Mouse (Mus musculus) monocyte, adult 5-6 weeks (primary cell): ENCODE measurements around the gene Ceacam19. TPM values are rescaled to one million over a fixed set of nuclear protein-coding genes. Genes with fewer than 3 reads are reported as not detected.
"Not testable (repeated sequence)": the region's sequence is repeated elsewhere in the genome, so short reads cannot be mapped to it uniquely, and the experiment has no call there.

Experiments
- ATAC-seq: fragments of 153-309, 156-312 bp; replicated peaks from 2 replicates; pipeline ENCODE4 v1.8.0; 2017; ENCODE audit warnings: mild to moderate bottlenecking; ENCODE audit not compliant: low TSS enrichment, insufficient number of reproducible peaks, severe bottlenecking, poor library complexity, low FRiP score
- total RNA-seq: library from RNA; stranded (forward); fragments of 200-1000, 200-491, 200-594 nt; gene quantifications from 3 replicates; pipeline ENCODE4 v1.2.3, GENCODE M21; 2017

Ceacam19 gene
- total RNA-seq: 0.38 to 1.2 TPM (median 0.75 TPM) in 3 replicates

DNA sequence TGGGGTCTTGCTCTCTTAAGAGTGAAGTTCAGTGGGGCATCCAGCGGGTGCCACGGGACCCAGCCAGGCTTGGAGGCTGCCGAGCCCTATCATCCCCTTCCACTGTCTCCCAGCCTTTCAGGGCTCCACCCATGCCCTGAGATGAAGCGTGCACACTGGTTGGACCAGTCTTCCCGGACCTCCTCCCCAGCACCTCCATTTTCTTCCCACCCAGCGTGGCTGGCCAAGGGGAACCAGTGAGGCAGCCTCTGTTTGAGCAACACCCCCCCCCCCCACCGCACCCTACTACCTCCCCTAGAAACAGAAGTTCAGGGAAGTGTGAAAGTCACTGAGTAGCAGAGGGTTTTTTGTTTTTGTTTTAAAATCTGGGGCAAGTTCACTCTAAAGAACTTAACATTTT, at the start of gene Ceacam19:
Ceacam19 (minus strand) TSS at position 117 of the 400 bp plus-strand sequence.
- ATAC-seq: peak; percentile 48; the same call in 1 of the 2 replicates

DNA sequence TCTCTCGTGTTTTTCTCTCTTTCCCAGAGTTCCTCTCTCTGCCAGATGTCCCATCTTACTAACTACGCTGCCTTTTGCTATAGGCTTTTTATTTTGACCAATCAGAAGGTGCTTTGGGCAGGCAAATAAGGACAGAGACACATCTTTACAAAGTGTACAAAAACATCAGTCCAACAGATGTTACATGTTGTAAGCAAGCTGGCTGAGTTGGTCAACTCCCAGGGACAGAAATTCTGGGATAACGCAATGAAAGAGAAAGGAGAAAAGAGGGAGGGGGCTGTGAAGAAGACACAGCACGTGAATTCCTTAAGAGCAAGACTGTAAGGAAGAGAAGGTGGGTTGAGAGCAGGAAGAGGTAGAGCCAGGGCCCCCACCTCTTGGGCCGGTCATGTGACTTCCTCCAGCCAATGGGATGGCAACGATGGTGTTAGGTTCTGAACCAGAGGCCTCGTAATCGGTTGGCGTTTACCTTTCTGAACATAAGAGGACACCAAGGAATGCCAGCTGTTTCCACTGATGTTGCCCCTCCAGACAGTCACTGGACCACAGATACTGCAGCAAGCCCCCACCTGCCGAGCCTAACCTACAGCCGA, 49.6 kb upstream of the Ceacam19 start:
- ATAC-seq: no peak

DNA sequence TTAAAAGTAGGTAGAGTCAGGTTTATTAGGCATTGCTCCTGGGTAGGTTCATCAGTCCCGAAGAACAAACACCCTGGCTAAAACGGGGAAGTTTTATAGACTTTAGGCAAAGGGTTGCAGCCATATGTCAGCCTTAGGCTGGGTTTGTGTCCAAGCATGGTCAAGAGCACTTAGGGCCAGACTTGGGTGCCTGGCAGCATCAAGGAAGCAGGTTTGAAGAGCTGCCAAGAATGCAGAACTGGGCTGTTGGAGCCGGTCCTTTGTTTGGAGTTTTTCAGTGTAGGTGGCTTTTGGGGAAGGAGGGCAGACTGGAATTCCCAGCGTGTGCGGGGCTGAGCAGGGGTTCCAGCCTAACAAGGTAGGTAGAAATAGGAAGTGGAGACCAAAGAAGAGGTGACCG, 48.2 kb upstream of the Ceacam19 start:
- ATAC-seq: no peak

GRCm38 (mm10) chr7:19935171-19935751, 47.5 kb upstream of the Ceacam19 start:
- ATAC-seq: peak; percentile 24; the same call in 1 of the 2 replicates

- peak; percentile 55 for ATAC-seq
Observed at GRCm38 (mm10) chr7:19932877-19933809, 45.4 kb upstream of the Ceacam19 start.

GRCm38 (mm10) chr7:19932133-19932876, 44.5 kb upstream of the Ceacam19 start:
- ATAC-seq: 0 out of 2 replicates have a peak, but pooled peaks have one; percentile 18

DNA sequence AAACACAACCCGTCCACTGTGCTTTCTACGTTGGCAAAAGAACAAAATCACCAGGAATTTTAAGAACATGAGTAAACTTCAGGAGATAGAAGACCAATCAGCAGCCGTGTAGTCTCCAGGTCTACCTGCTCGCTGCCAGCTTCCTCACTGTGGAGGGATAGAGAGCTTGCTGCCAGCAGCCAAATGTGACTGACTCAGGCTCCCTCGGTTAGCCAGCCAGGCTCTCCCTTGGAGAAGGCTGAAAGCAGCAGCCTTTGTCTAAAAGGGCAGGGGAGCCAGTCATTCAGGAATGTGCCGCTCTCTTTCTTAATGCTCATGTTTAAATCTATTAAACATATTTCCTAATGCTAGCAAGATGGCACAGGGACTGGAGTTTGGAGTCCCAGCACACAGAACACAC, 42.7 kb upstream of the Ceacam19 start:
- not testable (repeated sequence) for ATAC-seq

DNA sequence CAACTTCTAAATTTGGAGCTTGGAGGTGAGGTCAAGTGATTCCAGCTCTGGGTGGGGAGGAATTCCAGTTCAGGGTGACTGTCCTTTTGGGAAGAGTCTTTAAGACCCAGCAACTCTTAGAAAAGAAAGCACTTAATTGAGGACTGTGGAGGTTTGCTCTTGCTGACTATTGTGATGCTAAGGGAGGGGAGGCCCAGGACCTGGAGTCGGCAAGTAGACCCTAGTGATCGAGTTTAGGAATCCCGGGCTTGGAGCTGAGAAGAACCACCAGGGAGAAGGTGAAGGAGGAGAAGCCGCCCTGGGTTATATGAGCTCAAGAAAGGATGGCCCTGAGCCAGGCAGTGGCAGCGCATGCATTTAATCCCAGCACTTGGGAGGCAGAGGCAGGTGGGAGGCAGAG, 40.7 kb upstream of the Ceacam19 start:
- ATAC-seq: no peak

DNA sequence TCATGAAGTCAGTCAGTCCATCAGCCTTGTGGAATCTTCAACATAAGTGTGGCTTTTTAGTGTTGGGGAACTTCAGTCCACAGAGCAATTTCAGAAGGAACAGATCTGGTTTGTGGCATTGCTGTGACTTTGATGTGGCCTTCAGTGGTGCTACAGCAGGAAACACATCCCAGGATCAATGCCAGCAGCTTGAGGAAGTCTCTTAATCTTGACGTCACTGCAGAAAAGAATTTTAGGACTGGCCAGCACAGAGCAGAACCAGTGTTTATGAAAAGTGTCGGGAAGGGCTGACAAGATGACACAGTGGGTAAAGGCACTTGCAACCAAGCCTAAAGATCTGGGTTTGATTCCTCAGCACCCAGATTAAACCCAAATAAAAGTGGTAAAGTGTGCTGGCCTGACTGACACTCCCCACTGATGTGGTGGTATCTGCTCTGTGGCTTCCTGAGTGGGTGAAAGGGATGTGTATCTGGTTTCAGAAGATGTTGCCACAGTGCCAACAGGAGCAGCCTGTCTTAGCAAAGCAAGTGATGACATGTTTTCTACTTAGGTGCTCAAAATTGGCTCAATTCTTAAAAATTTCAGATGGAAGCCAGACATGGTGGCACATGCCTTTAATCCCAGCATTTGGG, 39.2 kb upstream of the Ceacam19 start:
- ATAC-seq: no peak

GRCm38 (mm10) chr7:19925376-19925775, 37.6 kb upstream of the Ceacam19 start:
- ATAC-seq: no peak

GRCm38 (mm10) chr7:19923797-19924196, 36.0 kb upstream of the Ceacam19 start:
- ATAC-seq: no peak

DNA sequence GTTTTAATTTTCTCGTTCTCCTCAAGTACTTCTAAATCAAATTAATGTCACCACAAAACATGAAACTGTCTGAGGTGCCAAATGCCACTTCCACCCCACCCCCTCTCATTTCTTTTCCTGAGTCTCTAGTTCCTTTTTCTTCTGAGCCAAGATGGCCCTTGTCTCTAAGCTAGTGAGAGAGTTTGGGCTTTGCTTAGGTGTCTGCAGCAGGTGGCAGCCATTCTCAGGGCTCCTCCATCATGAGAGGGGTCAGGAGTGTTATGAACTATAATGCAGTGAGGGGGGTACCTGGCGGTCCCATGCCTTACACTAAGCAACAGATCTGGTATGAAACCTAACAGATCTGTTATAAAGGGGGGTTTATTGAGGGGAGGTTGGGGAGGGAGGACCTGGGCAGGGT, 35.6 kb upstream of the Ceacam19 start:
- no peak for ATAC-seq

GRCm38 (mm10) chr7:19920506-19921261, 32.9 kb upstream of the Ceacam19 start, which contains the start of gene Pvr:
Gene Pvr (minus strand): TSS chr7:19921160.
- peak; percentile 57 for ATAC-seq

GRCm38 (mm10) chr7:19920166-19920505, 32.4 kb upstream of the Ceacam19 start:
- no peak for ATAC-seq

DNA sequence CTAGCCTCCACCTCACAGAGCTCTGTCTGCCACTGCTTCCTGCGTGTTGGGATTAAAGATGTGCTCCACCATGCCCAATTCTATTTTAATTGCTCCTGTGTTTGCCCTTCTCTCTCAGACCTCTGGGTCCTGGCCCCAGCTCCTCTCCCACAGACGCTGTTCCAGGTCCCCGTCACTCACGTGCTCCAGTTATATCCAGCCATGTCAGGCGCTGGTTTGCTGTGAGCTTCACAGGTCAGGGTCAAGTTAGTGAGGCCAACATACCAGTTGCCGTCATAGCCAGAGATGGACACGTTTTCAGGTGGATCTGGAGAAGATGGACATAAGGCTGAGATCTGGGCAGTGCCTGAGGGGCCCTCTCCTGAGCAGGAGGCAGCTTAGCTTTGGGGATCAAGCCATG, 26.8 kb upstream of the Ceacam19 start:
- no peak for ATAC-seq

DNA sequence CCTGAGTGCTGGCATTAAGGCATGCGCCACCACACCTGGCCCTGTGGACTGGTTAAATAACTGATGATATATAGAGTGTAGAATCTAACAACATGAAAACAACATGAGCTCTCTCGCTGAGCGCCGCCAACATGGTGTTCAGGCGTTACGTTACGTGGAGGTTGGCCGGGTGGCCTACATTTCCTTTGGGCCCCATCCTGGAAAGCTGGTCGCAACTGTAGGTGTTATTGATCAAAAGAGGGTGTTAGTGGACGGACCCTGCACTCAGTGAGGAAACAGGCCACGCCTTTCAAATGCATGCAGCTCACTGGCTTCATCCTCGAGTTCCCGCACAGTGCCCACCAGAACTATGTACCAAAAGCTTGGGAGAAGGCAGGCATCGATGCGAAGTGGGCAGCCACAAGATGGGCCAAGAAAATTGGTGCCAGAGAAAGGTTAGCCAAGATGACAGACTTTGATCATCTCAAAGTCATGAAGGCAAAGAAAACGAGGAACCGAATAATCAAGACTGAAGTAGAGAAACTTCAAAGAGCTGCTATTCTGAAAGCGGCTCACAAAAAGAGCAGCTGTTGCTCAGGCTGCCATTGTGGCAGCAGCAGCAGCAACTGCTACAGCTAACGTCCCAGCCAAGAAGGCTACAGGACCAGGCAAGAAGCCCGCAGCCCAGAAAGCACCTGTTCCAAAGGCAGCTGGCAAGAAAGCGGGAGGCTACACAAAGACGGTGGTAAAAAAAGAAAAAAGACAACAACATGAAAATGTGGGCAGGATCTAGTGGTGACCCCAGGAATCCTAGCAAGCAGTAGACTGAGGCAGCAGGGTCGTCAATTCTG, 24.1 kb upstream of the Ceacam19 start:
- no peak for ATAC-seq

DNA sequence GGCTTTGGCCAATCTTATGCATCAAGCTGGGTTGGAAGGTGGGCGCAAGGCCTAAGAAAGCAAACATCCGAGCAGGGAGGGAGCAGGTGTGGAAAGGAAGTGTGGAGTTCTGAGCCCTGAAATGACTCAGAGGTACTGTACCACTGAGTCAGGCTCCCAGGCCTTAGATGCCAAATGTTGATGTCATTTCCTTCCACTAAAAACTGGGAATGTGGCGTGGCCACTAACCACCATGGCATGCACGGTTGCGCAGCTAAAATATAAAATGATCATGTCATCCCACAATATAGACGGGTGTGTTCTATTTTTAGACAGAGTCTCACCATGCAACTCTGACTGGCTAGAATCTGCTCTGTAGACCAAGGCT, 23.5 kb upstream of the Ceacam19 start:
- no peak for ATAC-seq
